Mouse (Mus musculus) liver, adult 10 weeks (tissue): ENCODE data around the gene Slc1a6. TPM values are rescaled to one million over a fixed set of nuclear protein-coding genes. Genes with fewer than 3 reads are reported as not detected.

Experiments used
- polyA plus RNA-seq: library from polyadenylated mRNA; stranded (reverse); fragments of 350-450 nt; fragmentation: Illumina TruSeq; extraction: RNeasy Lipid Tissue Mini Kit (QIAGEN cat#74804); gene quantifications from one replicate; pipeline ENCODE4 v1.2.3, GENCODE M21; 2014; ENCODE audit warnings: low read depth, low replicate concordance

Gene Slc1a6
- not detected for polyA plus RNA-seq

GRCm38 (mm10) chr10:78779981-78780651 is at the start of gene Slc1a6:
Gene Slc1a6, plus strand, starts transcription at chr10:78780496.

GRCm38 (mm10) chr10:78752452-78753191 is 27.7 kb upstream of the Slc1a6 start, which contains the start of gene Ccdc105:
Gene Ccdc105, minus strand, starts transcription at chr10:78753065.

DNA sequence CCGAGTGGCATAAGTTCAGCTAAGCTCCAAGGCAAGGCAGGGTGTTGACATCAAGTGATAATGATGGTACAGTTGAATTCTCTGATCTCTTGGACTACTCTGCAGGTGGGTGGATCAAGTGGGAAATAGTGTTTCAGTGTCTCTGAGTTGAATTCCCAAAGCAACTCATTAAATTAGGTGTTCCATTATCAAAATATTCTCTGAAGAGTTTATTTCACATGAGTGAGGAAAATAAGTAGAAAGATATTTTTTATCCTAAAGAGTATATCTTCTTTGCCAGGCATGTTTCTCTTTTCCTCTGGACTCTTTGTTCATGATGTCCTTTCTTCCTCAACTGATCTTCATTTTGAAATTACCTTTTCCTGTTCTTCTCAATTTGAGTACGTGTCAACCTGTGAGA is 71.8 kb downstream of the Slc1a6 start, which contains the start of gene Olfr1356:
Olfr1356 (minus strand) TSS at position 101 of the 400 bp plus-strand sequence.

Other genes starting within 250 kb of the Slc1a6 start
- gene Ilvbl, start 206.2 kb upstream of the Slc1a6 start, polyA plus RNA-seq = 7.7 TPM
- gene Syde1, start 188.5 kb upstream of the Slc1a6 start, polyA plus RNA-seq = 0.58 TPM
- not detected for gene Olfr1357, start 162.4 kb upstream of the Slc1a6 start, polyA plus RNA-seq
- not detected for gene Casp14, start 62.2 kb upstream of the Slc1a6 start, polyA plus RNA-seq
- gene Ccdc105, start 27.4 kb upstream of the Slc1a6 start, polyA plus RNA-seq = not detected
- not detected for gene Olfr1356, start 71.7 kb downstream of the Slc1a6 start, polyA plus RNA-seq
- gene Olfr1355, start 95.0 kb downstream of the Slc1a6 start, polyA plus RNA-seq = not detected
- not detected for gene Olfr1354, start 132.7 kb downstream of the Slc1a6 start, polyA plus RNA-seq
- gene Olfr8, start 170.1 kb downstream of the Slc1a6 start, polyA plus RNA-seq = not detected
- gene Olfr1353, start 182.8 kb downstream of the Slc1a6 start, polyA plus RNA-seq = not detected
- gene Olfr1352, start 200.6 kb downstream of the Slc1a6 start, polyA plus RNA-seq = not detected
- gene Olfr1351, start 232.0 kb downstream of the Slc1a6 start, polyA plus RNA-seq = not detected
- gene Olfr57, start 248.2 kb downstream of the Slc1a6 start, polyA plus RNA-seq = not detected